Mouse (Mus musculus) embryonic facial prominence, embryonic 15.5 days (tissue): ENCODE data around the gene Slc6a6. TPM values are rescaled to one million over a fixed set of nuclear protein-coding genes. Genes with fewer than 3 reads are reported as not detected.

Experiments
- ATAC-seq: fragments of 200-750 bp; cut with Nextera tagmentation; 2 replicates; pipeline ENCODE4 v1.8.0; 2017; ENCODE audit warnings: low read depth, moderate TSS enrichment; ENCODE audit not compliant: insufficient number of reproducible peaks, low FRiP score, low TSS enrichment
- H3K27ac ChIP-seq: fragments of 300-500 bp; sonication (generic); replicated peaks from 2 replicates; pipeline ENCODE4 v1.5.1; 2015; ENCODE audit warnings: mild to moderate bottlenecking, inconsistent platforms
- H3K27me3 ChIP-seq: fragments of 300-500 bp; sonication (generic); 2 replicates; pipeline ENCODE4 v1.6.1; 2015; ENCODE audit warnings: inconsistent platforms
- H3K36me3 ChIP-seq: fragments of 300-500 bp; sonication (generic); 2 replicates; pipeline ENCODE4 v1.6.1; 2015; ENCODE audit warnings: mild to moderate bottlenecking, inconsistent platforms
- H3K4me1 ChIP-seq: fragments of 300-500 bp; sonication (generic); 2 replicates; pipeline ENCODE4 v1.6.1; 2015; ENCODE audit warnings: inconsistent platforms
- H3K4me2 ChIP-seq: fragments of 300-500 bp; sonication (generic); replicated peaks from 2 replicates; pipeline ENCODE4 v1.6.1; 2015; ENCODE audit warnings: mild to moderate bottlenecking, inconsistent platforms
- H3K4me3 ChIP-seq: fragments of 300-500 bp; sonication (generic); replicated peaks from 2 replicates; pipeline ENCODE4 v1.5.1; 2015; ENCODE audit warnings: mild to moderate bottlenecking, inconsistent platforms
- H3K9ac ChIP-seq: fragments of 300-500 bp; sonication (generic); 2 replicates; pipeline ENCODE4 v1.6.1; 2015; ENCODE audit warnings: inconsistent platforms
- H3K9me3 ChIP-seq: fragments of 300-500 bp; sonication (generic); replicated peaks from 2 replicates; pipeline ENCODE4 v1.6.1; 2016; ENCODE audit warnings: inconsistent platforms
- WGBS: fragments of 180-500 bp; shearing (Covaris S2); methylation state at CpG from one replicate; pipeline ENCODE4 v1.1.7; 2015; 5-methylcytosine and 5-hydroxymethylcytosine counted together
- polyA plus RNA-seq: library from polyadenylated mRNA; unstranded; fragments of >200 nt; fragmentation: Nextera tagmentation; extraction: Ambion mirVana; gene quantifications from 2 replicates; pipeline ENCODE4 v1.2.1, GENCODE M21; 2015

The Slc6a6 gene
- polyA plus RNA-seq, 1 experiment from 2014 or later: 77.5 TPM

DNA sequence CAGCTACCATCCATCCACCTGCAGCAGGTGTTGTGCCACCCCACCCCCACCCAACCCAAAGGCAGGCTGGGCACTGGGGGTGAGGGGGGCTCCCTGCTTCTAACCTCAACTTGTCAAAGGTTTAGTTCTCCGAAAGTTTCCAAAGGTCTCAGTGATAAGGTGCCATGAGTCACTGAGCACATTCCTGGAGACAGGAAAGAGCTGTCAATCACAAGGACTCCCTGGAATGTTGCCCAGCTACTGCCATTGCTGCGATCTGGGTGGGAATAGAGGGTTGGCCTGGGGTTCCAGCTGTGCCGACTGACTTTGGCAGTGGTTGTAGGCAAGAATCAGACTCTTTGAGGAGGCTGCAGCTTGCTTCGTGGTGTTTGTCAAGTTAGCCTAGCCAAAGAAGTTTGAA is 2.7 kb downstream of the Slc6a6 start:
- no peak for ATAC-seq
- Histone ChIP-seq H3K27me3 (no peaks in the 10 kb centered on the region), H3K9me3 (no peaks in the 10 kb centered on the region), H3K4me1 (peaks cover 59% of the 10 kb centered on the region), H3K4me2 (peak overlapping the region; percentile 92), H3K4me3 (peak overlapping the region; percentile 91), H3K36me3 (0 out of 2 replicates have a peak, but pooled peaks cover 3% of the 10 kb centered on the region), H3K27ac (no peak overlapping the region), H3K9ac (no peak overlapping the region)
- WGBS: 15% methylated on average over 4 of the region's 4 CpGs

- H3K4me2 ChIP-seq: no peak overlapping the region
- H3K9ac ChIP-seq: no peak overlapping the region
- H3K9me3 ChIP-seq: no peaks in the 10 kb centered on the region
- 42% methylated on average over 6 of the region's 6 CpGs for WGBS
- no peak overlapping the region for H3K4me3 ChIP-seq
- no peak for ATAC-seq
- H3K27ac ChIP-seq: no peak overlapping the region
- H3K36me3 ChIP-seq: peaks cover 13% of the 10 kb centered on the region
- H3K4me1 ChIP-seq: peaks cover 58% of the 10 kb centered on the region
- H3K27me3 ChIP-seq: no peaks in the 10 kb centered on the region
These were observed 4.2 kb downstream of the Slc6a6 start for GRCm38 (mm10) chr6:91688021-91688420.

- 0 out of 2 replicates have a peak overlapping the region, but pooled peaks have one; percentile 11 for H3K27ac ChIP-seq
- H3K4me1 ChIP-seq: peaks cover 55% of the 10 kb centered on the region
- H3K9me3 ChIP-seq: no peaks in the 10 kb centered on the region
- peaks cover 19% of the 10 kb centered on the region for H3K36me3 ChIP-seq
- H3K9ac ChIP-seq: no peak overlapping the region
- H3K4me3 ChIP-seq: no peak overlapping the region
- ATAC-seq: no peak
- H3K4me2 ChIP-seq: no peak overlapping the region
- H3K27me3 ChIP-seq: no peaks in the 10 kb centered on the region
These were observed 5.4 kb downstream of the Slc6a6 start for GRCm38 (mm10) chr6:91689231-91689630.

GRCm38 (mm10) chr6:91690222-91690621 is 6.4 kb downstream of the Slc6a6 start:
- 48% methylated on average over 7 of the region's 7 CpGs for WGBS
- H3K4me3 ChIP-seq: no peak overlapping the region
- H3K36me3 ChIP-seq: peaks cover 19% of the 10 kb centered on the region
- H3K27ac ChIP-seq: no peak overlapping the region
- no peak overlapping the region for H3K4me2 ChIP-seq
- H3K4me1 ChIP-seq: peaks cover 59% of the 10 kb centered on the region
- no peak overlapping the region for H3K9ac ChIP-seq
- ATAC-seq: no peak
- no peaks in the 10 kb centered on the region for H3K27me3 ChIP-seq
- H3K9me3 ChIP-seq: no peaks in the 10 kb centered on the region

GRCm38 (mm10) chr6:91690646-91691045 is 6.8 kb downstream of the Slc6a6 start:
- Histone ChIP-seq H3K27ac (no peak overlapping the region), H3K36me3 (peaks cover 19% of the 10 kb centered on the region), H3K9me3 (no peaks in the 10 kb centered on the region), H3K9ac (no peak overlapping the region), H3K27me3 (no peaks in the 10 kb centered on the region), H3K4me2 (no peak overlapping the region), H3K4me1 (peaks cover 55% of the 10 kb centered on the region), H3K4me3 (no peak overlapping the region)
- 81% methylated on average over 7 of the region's 7 CpGs for WGBS
- no peak for ATAC-seq

GRCm38 (mm10) chr6:91691576-91691975 is 7.7 kb downstream of the Slc6a6 start:
- H3K9ac ChIP-seq: no peak overlapping the region
- WGBS: 86% methylated on average over 4 of the region's 4 CpGs
- no peaks in the 10 kb centered on the region for H3K9me3 ChIP-seq
- H3K27me3 ChIP-seq: no peaks in the 10 kb centered on the region
- peaks cover 46% of the 10 kb centered on the region for H3K4me1 ChIP-seq
- H3K27ac ChIP-seq: no peak overlapping the region
- peaks cover 19% of the 10 kb centered on the region for H3K36me3 ChIP-seq
- ATAC-seq: no peak
- no peak overlapping the region for H3K4me3 ChIP-seq
- no peak overlapping the region for H3K4me2 ChIP-seq

GRCm38 (mm10) chr6:91693301-91693886 is 9.5 kb downstream of the Slc6a6 start:
- Histone ChIP-seq H3K4me3 (no peak overlapping the region), H3K4me1 (peaks cover 33% of the 10 kb centered on the region), H3K36me3 (peaks cover 19% of the 10 kb centered on the region), H3K27me3 (no peaks in the 10 kb centered on the region), H3K4me2 (no peak overlapping the region), H3K9ac (no peak overlapping the region), H3K27ac (no peak overlapping the region), H3K9me3 (no peaks in the 10 kb centered on the region)
- ATAC-seq: no peak
- WGBS: 79% methylated on average over 17 of the region's 17 CpGs

DNA sequence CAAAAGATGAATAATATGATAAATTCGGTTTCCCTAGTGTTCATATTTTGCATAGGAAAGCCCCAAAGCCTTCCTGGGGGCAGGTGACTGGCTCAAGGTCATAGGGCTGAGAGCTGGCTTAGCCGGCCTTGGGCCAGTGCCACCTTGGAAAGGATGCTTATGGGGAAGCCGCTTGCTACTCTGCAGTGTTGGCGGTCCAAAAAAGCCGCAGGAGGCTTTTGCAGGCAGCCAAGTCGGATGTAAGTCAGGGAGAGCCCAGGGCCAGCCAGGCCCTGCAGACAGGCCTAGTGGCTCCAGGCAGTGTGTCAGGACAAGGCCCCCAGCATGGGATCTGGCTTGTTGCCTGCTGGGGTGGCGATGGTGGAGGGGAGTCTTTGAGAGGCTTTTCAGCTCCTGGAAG is 10.8 kb downstream of the Slc6a6 start:
- Histone ChIP-seq H3K27ac (no peak overlapping the region), H3K27me3 (no peaks in the 10 kb centered on the region), H3K9ac (no peak overlapping the region), H3K4me1 (peaks cover 27% of the 10 kb centered on the region), H3K36me3 (peaks cover 24% of the 10 kb centered on the region), H3K4me3 (no peak overlapping the region), H3K4me2 (no peak overlapping the region), H3K9me3 (no peaks in the 10 kb centered on the region)
- WGBS: 67% methylated on average over 7 of the region's 7 CpGs
- ATAC-seq: no peak

DNA sequence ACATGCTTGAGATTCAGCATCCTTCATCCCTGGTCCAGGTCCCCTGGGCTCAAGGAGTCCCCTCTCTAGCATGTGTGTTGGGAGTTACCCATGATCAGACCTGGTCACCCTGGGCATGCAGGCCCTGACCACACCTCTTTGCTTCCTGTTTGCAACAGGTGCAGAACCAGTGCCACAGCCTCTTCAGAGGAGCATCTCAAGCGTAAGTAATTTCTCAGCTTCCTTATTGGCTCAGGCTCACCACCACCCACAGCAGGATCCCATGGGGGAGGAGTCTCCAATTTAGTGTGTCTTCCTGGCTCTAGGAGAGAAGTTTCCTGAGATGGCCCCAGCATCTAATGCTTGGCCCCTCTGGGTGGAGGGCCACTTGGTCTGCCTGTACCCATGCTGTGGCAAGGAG is 15.0 kb downstream of the Slc6a6 start:
- Histone ChIP-seq H3K9me3 (no peaks in the 10 kb centered on the region), H3K4me3 (no peak overlapping the region), H3K4me1 (peaks cover 11% of the 10 kb centered on the region), H3K4me2 (no peak overlapping the region), H3K27ac (no peak overlapping the region), H3K9ac (no peak overlapping the region), H3K27me3 (no peaks in the 10 kb centered on the region), H3K36me3 (peaks cover 30% of the 10 kb centered on the region)
- WGBS: 61% methylated on average over 1 of the region's 1 CpGs
- no peak for ATAC-seq

DNA sequence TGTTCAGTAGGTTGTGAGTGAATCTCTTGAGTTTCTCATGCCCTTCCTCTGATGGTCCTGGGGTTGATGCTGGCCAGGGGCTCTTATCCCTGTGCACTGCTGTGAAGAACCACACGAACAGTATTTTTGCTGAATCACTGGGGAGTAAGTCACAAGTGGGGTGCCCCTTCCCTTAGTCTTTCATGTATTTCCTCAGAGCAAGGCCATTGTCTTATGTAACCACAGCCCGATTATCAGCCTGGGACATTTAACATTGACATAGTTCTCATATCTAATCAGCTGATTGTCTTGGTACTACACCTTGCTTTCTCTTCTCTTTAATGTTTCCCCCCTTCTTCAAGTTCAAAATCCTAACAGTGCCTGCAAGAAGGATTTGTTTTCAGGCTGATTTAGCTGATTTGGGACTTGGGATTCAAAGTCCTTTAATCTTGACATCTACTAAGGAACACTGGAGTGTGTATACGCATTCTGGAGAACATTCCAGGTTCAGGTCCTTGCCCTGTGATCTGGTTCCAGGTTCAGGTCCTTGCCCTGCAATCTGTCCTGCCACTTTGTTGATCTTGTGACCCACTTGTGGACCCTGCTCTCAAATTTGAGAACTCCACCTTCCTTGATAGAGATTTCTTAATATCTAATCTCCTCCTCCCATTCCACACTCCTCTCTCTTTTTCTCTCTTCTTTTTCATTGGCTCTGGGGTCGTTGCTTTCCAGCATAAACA is 15.8 kb downstream of the Slc6a6 start:
- no peak overlapping the region for H3K4me2 ChIP-seq
- no peak overlapping the region for H3K4me3 ChIP-seq
- H3K9me3 ChIP-seq: no peaks in the 10 kb centered on the region
- no peak overlapping the region for H3K9ac ChIP-seq
- H3K27me3 ChIP-seq: no peaks in the 10 kb centered on the region
- peaks cover 6% of the 10 kb centered on the region for H3K4me1 ChIP-seq
- H3K27ac ChIP-seq: no peak overlapping the region
- ATAC-seq: no peak
- 87% methylated on average over 4 of the region's 4 CpGs for WGBS
- peaks cover 36% of the 10 kb centered on the region for H3K36me3 ChIP-seq

GRCm38 (mm10) chr6:91700823-91701621 is 17.2 kb downstream of the Slc6a6 start:
- H3K27ac ChIP-seq: no peak overlapping the region
- 89% methylated on average over 11 of the region's 11 CpGs for WGBS
- peaks cover 2% of the 10 kb centered on the region; the same call in 1 of the 2 replicates for H3K4me1 ChIP-seq

More at GRCm38 (mm10) chr6:91700823-91701621, 17.2 kb downstream of the Slc6a6 start:
- Histone ChIP-seq H3K9ac (no peak overlapping the region), H3K27me3 (no peaks in the 10 kb centered on the region), H3K36me3 (peaks cover 41% of the 10 kb centered on the region), H3K4me2 (no peak overlapping the region), H3K4me3 (no peak overlapping the region), H3K9me3 (no peaks in the 10 kb centered on the region)
- no peak for ATAC-seq
